Comparison of ENCODE assay signal across 14 mouse cellular contexts in genomic region chr5:115859461-115859860, GRCm38 (mm10).
"Had no signal": no experiment of that assay in that cellular context is flagged by ENCODE, and none has a peak within 500 bp of the region (broad histone marks: within the 10 kb centered on the region; RNA-seq: fewer than 3 reads in every experiment).

No protein-coding gene starts in this region.

- ATAC-seq: midbrain, embryonic 13.5 days had no signal

- H3K9me3 ChIP-seq: limb, embryonic 10.5 days; liver, embryonic 15.5 days; megakaryocyte, embryonic 14.5 days; midbrain, embryonic 13.5 days had no signal

- H3K27ac ChIP-seq: limb, embryonic 10.5 days; liver, embryonic 15.5 days; macrophage; midbrain, embryonic 13.5 days had no signal

- DNase-seq: kidney, adult 2 months; kidney, postnatal 25 days; layer of hippocampus, adult 9-11 months; lung, adult 2 months; lung, postnatal 10 days; spleen, adult 18-20 months; thymus, adult 18-20 months; thymus, postnatal 14 days had no signal

- H3K9ac ChIP-seq: liver, embryonic 15.5 days; midbrain, embryonic 13.5 days had no signal

- H3K4me1 ChIP-seq: limb, embryonic 10.5 days; liver, embryonic 15.5 days had no signal

- H3K27me3 ChIP-seq: liver, embryonic 15.5 days; megakaryocyte, embryonic 14.5 days; midbrain, embryonic 13.5 days had no signal

- H3K4me3 ChIP-seq: limb, embryonic 10.5 days; liver, embryonic 15.5 days; megakaryocyte, embryonic 14.5 days; midbrain, embryonic 13.5 days had no signal

- H3K4me2 ChIP-seq: liver, embryonic 11.5 days; liver, embryonic 15.5 days; midbrain, embryonic 13.5 days had no signal
